Mouse (Mus musculus): ENCODE results near the gene Fbxw9. TPM values are rescaled to one million over a fixed set of nuclear protein-coding genes. Genes with fewer than 3 reads are reported as not detected.

Fbxw9 gene
- polyA plus RNA-seq, 1 experiment: 26.8 TPM

DNA sequence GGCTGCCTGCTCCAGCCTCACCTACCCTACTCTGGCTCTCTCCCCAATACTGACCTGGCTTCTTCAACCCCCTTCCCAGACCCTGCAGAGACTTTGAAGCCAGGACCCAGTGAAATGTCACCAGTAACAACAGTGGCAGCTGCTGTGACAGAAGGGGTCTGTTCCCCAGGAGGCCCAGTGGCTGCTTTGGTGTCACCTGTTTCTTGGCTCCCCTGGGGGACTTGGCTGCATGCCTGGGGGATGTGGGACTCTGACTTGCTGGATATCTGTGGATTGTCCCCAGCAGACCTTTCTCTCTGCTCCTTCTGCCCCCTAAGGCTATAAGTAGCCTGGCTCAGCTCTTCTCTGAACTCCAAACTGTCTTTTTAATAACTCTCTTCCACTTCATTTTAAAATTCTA, 8.1 kb downstream of the Fbxw9 start, which contains the start of gene Gm5741:
Gm5741 (minus strand) TSS at position 1 of the 400 bp plus-strand sequence.
- H3K36me3 ChIP-seq (ENCODE audit: control insufficient read depth, insufficient read depth): no peaks in the 10 kb centered on the region
- no peak within 1 kb of the TSS for H3K4me3 ChIP-seq
- H3ac ChIP-seq (ENCODE audit: control insufficient read depth, insufficient read length): no peak within 1 kb of the TSS
- no peaks in the 10 kb centered on the region for H3K27me3 ChIP-seq (ENCODE audit: control insufficient read depth, insufficient read depth, insufficient read length)
- H3K4me2 ChIP-seq (ENCODE audit: low read depth): no peak within 1 kb of the TSS
- TF ChIP-seq USF1 (IDR thresholded peaks at IDR 0.05; ENCODE audit: low read depth) (no peak), MYOD1 (IDR thresholded peaks at IDR 0.05; ENCODE audit: control insufficient read depth in 1 of 3, insufficient read length in 2 of 3, low read depth in 2 of 3) (no peak), CEBPB (IDR thresholded peaks at IDR 0.05; ENCODE audit: insufficient read depth, poor library complexity, severe bottlenecking) (no peak), SRF (IDR thresholded peaks at IDR 0.05; ENCODE audit: control insufficient read depth, insufficient read length, low read depth) (no peak), MAX (IDR thresholded peaks at IDR 0.05; ENCODE audit: low read depth) (no peak)
- no peaks in the 10 kb centered on the region for H3K79me2 ChIP-seq (ENCODE audit: control insufficient read depth, insufficient read depth)

DNA sequence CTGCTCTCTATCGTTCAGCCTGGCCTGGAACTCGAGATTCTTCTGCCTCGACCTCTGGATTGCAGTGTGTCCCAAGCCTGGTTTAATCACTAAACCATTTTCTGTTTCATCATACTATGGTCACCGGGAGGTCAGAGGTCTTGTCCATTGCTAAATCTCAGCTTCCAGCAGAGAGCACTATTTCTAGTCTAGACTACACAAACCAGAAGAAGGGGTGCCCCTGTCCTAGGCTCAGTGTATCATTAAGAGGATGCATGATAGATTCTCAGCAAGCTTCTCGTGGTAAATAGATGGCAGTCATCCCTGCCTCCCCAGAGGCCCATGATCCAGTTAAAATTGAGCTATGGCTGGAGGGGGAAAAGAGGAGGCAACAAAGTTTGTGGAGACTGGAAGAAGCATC, 11.2 kb downstream of the Fbxw9 start:
- peak overlapping the region; percentile 82 for H3K4me2 ChIP-seq (ENCODE audit: low read depth)
- H3K79me2 ChIP-seq (ENCODE audit: control insufficient read depth, insufficient read depth): no peaks in the 10 kb centered on the region
- no peaks in the 10 kb centered on the region for H3K27me3 ChIP-seq (ENCODE audit: control insufficient read depth, insufficient read depth, insufficient read length)
- peak overlapping the region; percentile 78 for H3ac ChIP-seq (ENCODE audit: control insufficient read depth, insufficient read length)
- peak overlapping the region; percentile 82 for H3K4me3 ChIP-seq
- peaks cover 12% of the 10 kb centered on the region for H3K36me3 ChIP-seq (ENCODE audit: control insufficient read depth, insufficient read depth)
- TF ChIP-seq CEBPB (IDR thresholded peaks at IDR 0.05; ENCODE audit: insufficient read depth, poor library complexity, severe bottlenecking): no peak
- no peak for TF ChIP-seq POLR2AphosphoS2 (IDR thresholded peaks at IDR 0.05; ENCODE audit: insufficient read length, low read depth)
- TF ChIP-seq POLR2A (IDR thresholded peaks at IDR 0.05; ENCODE audit: insufficient read length, low read depth): no peak
- TF ChIP-seq MYOG (IDR thresholded peaks at IDR 0.05; ENCODE audit: control insufficient read depth in 1 of 3, insufficient read depth in 1 of 3, insufficient read length in 2 of 3, low read depth in 2 of 3): no peak
- TF ChIP-seq E2F4 (IDR thresholded peaks at IDR 0.05; ENCODE audit: insufficient read depth): no peak
- TF ChIP-seq REST (IDR thresholded peaks at IDR 0.05; ENCODE audit: insufficient read depth, insufficient read length): no peak
- no peak for TF ChIP-seq USF1 (IDR thresholded peaks at IDR 0.05; ENCODE audit: low read depth)
- no peak for TF ChIP-seq MAX (IDR thresholded peaks at IDR 0.05; ENCODE audit: low read depth)
- TF ChIP-seq MYOD1 (IDR thresholded peaks at IDR 0.05; ENCODE audit: control insufficient read depth in 1 of 3, insufficient read length in 2 of 3, low read depth in 2 of 3): no peak
- no peak for TF ChIP-seq TCF12 (IDR thresholded peaks at IDR 0.05; ENCODE audit: insufficient read depth, poor library complexity, severe bottlenecking)
- TF ChIP-seq SRF (IDR thresholded peaks at IDR 0.05; ENCODE audit: control insufficient read depth, insufficient read length, low read depth): no peak

DNA sequence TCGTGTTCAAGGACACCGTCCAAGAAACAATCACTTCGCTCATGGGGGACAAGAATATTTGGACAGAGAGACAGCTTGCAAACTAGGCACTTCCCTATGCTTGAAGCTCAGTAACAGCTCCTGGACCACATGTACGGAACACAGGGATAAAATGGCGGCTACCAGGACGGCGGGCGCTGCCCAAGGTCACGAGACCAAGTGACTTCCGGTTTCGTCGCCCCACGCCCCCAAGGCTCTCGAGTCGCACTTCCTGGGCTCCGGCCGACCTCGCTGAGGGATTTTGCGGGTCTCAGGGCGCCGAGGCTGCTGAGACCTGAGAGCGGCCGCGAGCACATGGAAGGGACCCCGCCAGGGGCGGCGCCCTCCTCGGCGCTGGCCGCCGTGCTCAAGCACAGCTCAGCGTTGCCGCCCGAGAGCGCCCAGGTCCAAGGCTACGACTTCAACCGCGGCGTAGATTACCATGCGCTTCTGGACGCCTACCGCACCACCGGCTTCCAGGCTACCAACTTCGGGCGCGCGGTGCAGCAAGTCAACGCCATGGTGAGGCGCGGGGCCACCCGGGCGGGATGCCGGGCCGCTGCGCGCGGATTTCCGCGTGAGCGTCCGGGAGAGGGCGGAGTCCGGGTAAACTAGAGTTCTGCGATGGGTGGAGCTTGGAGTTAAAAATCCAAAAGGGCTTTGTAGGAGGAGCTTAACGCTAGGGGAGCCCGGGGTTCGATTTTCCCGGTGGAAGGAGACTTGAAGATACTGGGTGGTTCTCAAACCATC, 11.8 kb downstream of the Fbxw9 start, which contains the start of gene Dhps:
Dhps (plus strand) TSS at position 244 of the 768 bp plus-strand sequence.
- TF ChIP-seq POLR2AphosphoS2 (IDR thresholded peaks at IDR 0.05; ENCODE audit: insufficient read length, low read depth) (peak; percentile 58), TCF3 (IDR thresholded peaks at IDR 0.05; ENCODE audit: insufficient read length, low read depth) (no peak), USF1 (IDR thresholded peaks at IDR 0.05; ENCODE audit: low read depth) (peak; percentile 91), POLR2A (IDR thresholded peaks at IDR 0.05; ENCODE audit: insufficient read length, low read depth) (peak; percentile 61)
- Histone ChIP-seq H3K4me2 (ENCODE audit: low read depth) (peak within 1 kb of the TSS; percentile 95), H3ac (ENCODE audit: control insufficient read depth, insufficient read length) (peak within 1 kb of the TSS; percentile 78), H3K79me2 (ENCODE audit: control insufficient read depth, insufficient read depth) (no peaks in the 10 kb centered on the region), H3K27me3 (ENCODE audit: control insufficient read depth, insufficient read depth, insufficient read length) (no peaks in the 10 kb centered on the region), H3K4me3 (peak within 1 kb of the TSS; percentile 82), H3K36me3 (ENCODE audit: control insufficient read depth, insufficient read depth) (peaks cover 12% of the 10 kb centered on the region)

DNA sequence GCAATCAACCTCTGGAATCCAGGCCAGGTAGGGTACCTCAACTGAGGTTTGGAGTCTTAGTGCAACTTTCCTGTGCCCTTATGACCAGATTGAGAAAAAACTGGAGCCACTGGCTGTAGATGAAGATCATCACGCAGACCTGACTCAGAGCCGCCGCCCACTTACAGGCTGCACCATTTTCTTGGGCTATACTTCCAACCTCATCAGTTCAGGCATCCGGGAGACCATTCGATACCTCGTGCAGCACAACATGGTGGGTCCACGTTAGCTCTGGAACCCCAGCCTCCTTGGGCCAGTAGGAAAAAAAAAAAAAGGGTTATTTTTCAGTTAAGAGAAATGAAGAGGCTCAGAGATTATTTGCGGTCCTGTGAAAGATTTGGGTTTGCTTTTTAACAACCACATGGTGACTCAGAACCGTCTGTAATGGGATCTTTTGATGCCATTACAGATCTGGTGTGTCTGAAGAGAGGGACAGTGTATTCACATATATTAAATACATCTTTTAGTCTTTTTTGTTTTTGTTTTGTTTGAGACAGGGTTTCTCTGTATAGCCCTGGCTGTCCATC, 12.6 kb downstream of the Fbxw9 start:
- Histone ChIP-seq H3ac (ENCODE audit: control insufficient read depth, insufficient read length) (peak overlapping the region; percentile 78), H3K79me2 (ENCODE audit: control insufficient read depth, insufficient read depth) (no peaks in the 10 kb centered on the region), H3K4me2 (ENCODE audit: low read depth) (peak overlapping the region; percentile 95), H3K36me3 (ENCODE audit: control insufficient read depth, insufficient read depth) (peaks cover 12% of the 10 kb centered on the region), H3K27me3 (ENCODE audit: control insufficient read depth, insufficient read depth, insufficient read length) (no peaks in the 10 kb centered on the region), H3K4me3 (peak overlapping the region; percentile 82)
- no peak for TF ChIP-seq TCF3 (IDR thresholded peaks at IDR 0.05; ENCODE audit: insufficient read length, low read depth)
- TF ChIP-seq E2F4 (IDR thresholded peaks at IDR 0.05; ENCODE audit: insufficient read depth): no peak
- TF ChIP-seq MYOG (IDR thresholded peaks at IDR 0.05; ENCODE audit: control insufficient read depth in 1 of 3, insufficient read depth in 1 of 3, insufficient read length in 2 of 3, low read depth in 2 of 3): no peak
- TF ChIP-seq CEBPB (IDR thresholded peaks at IDR 0.05; ENCODE audit: insufficient read depth, poor library complexity, severe bottlenecking): no peak
- TF ChIP-seq MYOD1 (IDR thresholded peaks at IDR 0.05; ENCODE audit: control insufficient read depth in 1 of 3, insufficient read length in 2 of 3, low read depth in 2 of 3): no peak
- no peak for TF ChIP-seq TCF12 (IDR thresholded peaks at IDR 0.05; ENCODE audit: insufficient read depth, poor library complexity, severe bottlenecking)
- no peak for TF ChIP-seq USF1 (IDR thresholded peaks at IDR 0.05; ENCODE audit: low read depth)
- no peak for TF ChIP-seq SRF (IDR thresholded peaks at IDR 0.05; ENCODE audit: control insufficient read depth, insufficient read length, low read depth)

DNA sequence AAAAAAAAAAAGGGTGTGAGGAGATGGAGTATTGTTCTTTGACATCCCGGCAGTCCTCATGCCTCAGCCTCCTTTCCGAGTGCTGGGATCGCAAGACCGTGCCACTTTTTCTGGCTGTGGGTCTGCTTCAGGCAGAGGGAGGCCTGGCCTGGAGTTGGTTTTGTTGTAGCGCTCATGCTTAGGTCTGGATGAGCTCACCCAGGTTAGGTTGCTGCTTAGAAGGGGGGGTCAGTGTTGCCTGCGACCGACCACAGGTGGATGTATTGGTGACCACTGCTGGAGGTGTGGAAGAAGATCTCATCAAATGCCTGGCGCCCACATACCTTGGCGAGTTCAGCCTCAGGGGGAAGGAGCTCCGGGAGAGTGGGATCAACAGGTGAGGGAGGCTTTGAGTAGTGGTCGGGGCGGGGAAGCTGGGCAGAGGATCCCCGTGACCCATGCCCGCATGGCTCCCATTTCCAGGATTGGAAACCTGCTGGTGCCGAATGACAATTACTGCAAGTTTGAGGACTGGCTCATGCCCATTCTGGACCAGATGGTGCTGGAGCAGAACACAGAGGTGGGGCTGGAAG, 13.3 kb downstream of the Fbxw9 start:
- peak overlapping the region; percentile 82 for H3K4me3 ChIP-seq
- TF ChIP-seq CEBPB (IDR thresholded peaks at IDR 0.05; ENCODE audit: insufficient read depth, poor library complexity, severe bottlenecking) (no peak), MYOG (IDR thresholded peaks at IDR 0.05; ENCODE audit: control insufficient read depth in 1 of 3, insufficient read depth in 1 of 3, insufficient read length in 2 of 3, low read depth in 2 of 3) (no peak), POLR2AphosphoS2 (IDR thresholded peaks at IDR 0.05; ENCODE audit: insufficient read length, low read depth) (no peak), MYOD1 (IDR thresholded peaks at IDR 0.05; ENCODE audit: control insufficient read depth in 1 of 3, insufficient read length in 2 of 3, low read depth in 2 of 3) (no peak), E2F4 (IDR thresholded peaks at IDR 0.05; ENCODE audit: insufficient read depth) (no peak)
- peak overlapping the region; percentile 61 for H3K4me2 ChIP-seq (ENCODE audit: low read depth)
- H3K27me3 ChIP-seq (ENCODE audit: control insufficient read depth, insufficient read depth, insufficient read length): no peaks in the 10 kb centered on the region
- peaks cover 12% of the 10 kb centered on the region for H3K36me3 ChIP-seq (ENCODE audit: control insufficient read depth, insufficient read depth)
- H3K79me2 ChIP-seq (ENCODE audit: control insufficient read depth, insufficient read depth): no peaks in the 10 kb centered on the region
- H3ac ChIP-seq (ENCODE audit: control insufficient read depth, insufficient read length): no peak overlapping the region

Data from myocyte (in vitro differentiated cells).